Mouse (Mus musculus): ENCODE measurements around the gene Shpk. TPM values are rescaled to one million over a fixed set of nuclear protein-coding genes. Genes with fewer than 3 reads are reported as not detected.

Gene Shpk
- polyA plus RNA-seq, 1 experiment, result 1.3 TPM

DNA sequence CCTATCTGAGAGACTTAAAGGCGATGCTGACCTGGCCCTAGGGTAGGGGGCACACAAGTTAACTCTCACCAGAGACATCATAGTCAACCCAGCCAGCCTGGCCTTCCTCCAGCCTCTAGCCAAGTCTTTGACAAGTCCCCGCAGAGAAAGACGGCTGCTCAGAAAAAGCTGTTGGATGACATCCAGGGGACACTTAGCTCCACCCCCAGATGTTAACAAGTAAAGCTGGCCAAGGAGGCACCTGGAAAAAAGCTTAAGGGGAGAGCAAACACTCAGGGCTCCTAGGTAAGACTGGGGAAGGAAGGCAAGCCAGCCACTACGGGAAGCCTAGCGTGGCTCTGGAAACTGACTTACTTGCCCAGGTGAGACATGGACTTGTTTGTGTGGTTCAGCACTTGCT lies 27.1 kb upstream of the Shpk start:
- no peak for TF ChIP-seq POLR2AphosphoS2 (IDR thresholded peaks at IDR 0.05; ENCODE audit: insufficient read length, low read depth)
- TF ChIP-seq USF1 (IDR thresholded peaks at IDR 0.05; ENCODE audit: low read depth), result no peak
- no peak for TF ChIP-seq TCF12 (IDR thresholded peaks at IDR 0.05; ENCODE audit: insufficient read depth, poor library complexity, severe bottlenecking)
- no peak for TF ChIP-seq REST (IDR thresholded peaks at IDR 0.05; ENCODE audit: insufficient read depth, insufficient read length)
- TF ChIP-seq SRF (IDR thresholded peaks at IDR 0.05; ENCODE audit: control insufficient read depth, insufficient read length, low read depth), result no peak
- no peak for TF ChIP-seq POLR2A (IDR thresholded peaks at IDR 0.05; ENCODE audit: insufficient read length, low read depth)
- TF ChIP-seq E2F4 (IDR thresholded peaks at IDR 0.05; ENCODE audit: insufficient read depth), result no peak
- TF ChIP-seq MAX (IDR thresholded peaks at IDR 0.05; ENCODE audit: low read depth), result no peak
- TF ChIP-seq MYOD1 (IDR thresholded peaks at IDR 0.05; ENCODE audit: control insufficient read depth in 1 of 3, insufficient read length in 2 of 3, low read depth in 2 of 3), result no peak
- TF ChIP-seq CEBPB (IDR thresholded peaks at IDR 0.05; ENCODE audit: insufficient read depth, poor library complexity, severe bottlenecking), result no peak

DNA sequence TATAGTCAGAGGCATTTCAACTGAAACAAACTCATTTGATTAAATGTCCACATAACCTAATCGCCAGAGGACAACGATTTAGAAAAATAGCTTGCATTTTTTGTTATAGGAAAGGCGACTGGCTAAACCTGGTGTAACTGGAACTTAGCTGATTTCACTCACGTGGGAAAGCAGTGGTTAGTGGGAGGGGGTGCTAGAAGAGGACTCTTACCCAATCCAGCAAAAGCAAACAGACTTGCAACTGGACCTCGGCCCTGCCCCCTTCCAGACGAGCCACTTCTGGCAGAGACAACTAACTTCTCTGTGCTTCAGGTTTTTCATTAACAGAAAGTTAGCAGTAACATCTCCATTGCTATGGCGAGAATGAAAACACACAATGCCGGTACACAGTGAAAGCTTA lies 23.6 kb upstream of the Shpk start:
- H3ac ChIP-seq (ENCODE audit: control insufficient read depth, insufficient read length), result no peak overlapping the region
- H3K36me3 ChIP-seq (ENCODE audit: control insufficient read depth, insufficient read depth), result peaks cover 9% of the 10 kb centered on the region
- H3K4me2 ChIP-seq (ENCODE audit: low read depth), result peak overlapping the region; percentile 98
- peak overlapping the region; percentile 77 for H3K4me3 ChIP-seq
- TF ChIP-seq CEBPB (IDR thresholded peaks at IDR 0.05; ENCODE audit: insufficient read depth, poor library complexity, severe bottlenecking) (0 out of 2 replicates have a peak, but pooled peaks have one; percentile 1), MAX (IDR thresholded peaks at IDR 0.05; ENCODE audit: low read depth) (no peak)
- H3K79me2 ChIP-seq (ENCODE audit: control insufficient read depth, insufficient read depth), result peaks cover 65% of the 10 kb centered on the region
- no peaks in the 10 kb centered on the region for H3K27me3 ChIP-seq (ENCODE audit: control insufficient read depth, insufficient read depth, insufficient read length)

More for the DNA sequence above, 27.1 kb upstream of the Shpk start:
- no peak overlapping the region for H3K4me3 ChIP-seq
- H3K27me3 ChIP-seq (ENCODE audit: control insufficient read depth, insufficient read depth, insufficient read length), result no peaks in the 10 kb centered on the region
- no peak overlapping the region for H3ac ChIP-seq (ENCODE audit: control insufficient read depth, insufficient read length)
- H3K79me2 ChIP-seq (ENCODE audit: control insufficient read depth, insufficient read depth), result peaks cover 37% of the 10 kb centered on the region
- H3K36me3 ChIP-seq (ENCODE audit: control insufficient read depth, insufficient read depth), result peaks cover 9% of the 10 kb centered on the region
- H3K4me2 ChIP-seq (ENCODE audit: low read depth), result no peak overlapping the region

DNA sequence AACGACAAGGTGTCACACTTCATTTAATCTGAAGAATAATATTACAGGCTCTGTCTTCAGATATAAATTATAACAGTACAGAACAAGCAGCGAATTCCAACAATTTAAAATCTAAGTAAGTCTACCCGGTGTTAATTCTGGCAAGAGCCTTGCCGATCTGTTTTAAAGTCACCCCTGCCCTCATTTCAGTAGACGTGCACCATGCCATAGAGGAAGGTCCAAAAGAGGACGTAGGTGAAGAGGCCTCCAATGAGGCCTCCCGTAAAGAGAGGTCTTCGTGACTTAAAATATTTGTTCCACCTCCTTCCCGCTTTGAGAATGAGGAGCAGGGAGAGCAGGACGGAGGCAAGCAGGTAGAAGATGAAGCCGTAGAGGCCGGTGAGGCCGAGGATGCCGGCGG lies 23.1 kb upstream of the Shpk start:
- Histone ChIP-seq H3ac (ENCODE audit: control insufficient read depth, insufficient read length) (peak overlapping the region; percentile 92), H3K36me3 (ENCODE audit: control insufficient read depth, insufficient read depth) (peaks cover 9% of the 10 kb centered on the region), H3K27me3 (ENCODE audit: control insufficient read depth, insufficient read depth, insufficient read length) (no peaks in the 10 kb centered on the region), H3K4me3 (peak overlapping the region; percentile 77), H3K4me2 (ENCODE audit: low read depth) (peak overlapping the region; percentile 98), H3K79me2 (ENCODE audit: control insufficient read depth, insufficient read depth) (peaks cover 65% of the 10 kb centered on the region)
- no peak for TF ChIP-seq USF1 (IDR thresholded peaks at IDR 0.05; ENCODE audit: low read depth)
- no peak for TF ChIP-seq E2F4 (IDR thresholded peaks at IDR 0.05; ENCODE audit: insufficient read depth)
- no peak for TF ChIP-seq MYOG (IDR thresholded peaks at IDR 0.05; ENCODE audit: control insufficient read depth in 1 of 3, insufficient read depth in 1 of 3, insufficient read length in 2 of 3, low read depth in 2 of 3)
- no peak for TF ChIP-seq POLR2A (IDR thresholded peaks at IDR 0.05; ENCODE audit: insufficient read length, low read depth)
- TF ChIP-seq REST (IDR thresholded peaks at IDR 0.05; ENCODE audit: insufficient read depth, insufficient read length), result no peak
- no peak for TF ChIP-seq MYOD1 (IDR thresholded peaks at IDR 0.05; ENCODE audit: control insufficient read depth in 1 of 3, insufficient read length in 2 of 3, low read depth in 2 of 3)
- TF ChIP-seq CEBPB (IDR thresholded peaks at IDR 0.05; ENCODE audit: insufficient read depth, poor library complexity, severe bottlenecking), result 0 out of 2 replicates have a peak, but pooled peaks have one; percentile 0
- no peak for TF ChIP-seq TCF12 (IDR thresholded peaks at IDR 0.05; ENCODE audit: insufficient read depth, poor library complexity, severe bottlenecking)

DNA sequence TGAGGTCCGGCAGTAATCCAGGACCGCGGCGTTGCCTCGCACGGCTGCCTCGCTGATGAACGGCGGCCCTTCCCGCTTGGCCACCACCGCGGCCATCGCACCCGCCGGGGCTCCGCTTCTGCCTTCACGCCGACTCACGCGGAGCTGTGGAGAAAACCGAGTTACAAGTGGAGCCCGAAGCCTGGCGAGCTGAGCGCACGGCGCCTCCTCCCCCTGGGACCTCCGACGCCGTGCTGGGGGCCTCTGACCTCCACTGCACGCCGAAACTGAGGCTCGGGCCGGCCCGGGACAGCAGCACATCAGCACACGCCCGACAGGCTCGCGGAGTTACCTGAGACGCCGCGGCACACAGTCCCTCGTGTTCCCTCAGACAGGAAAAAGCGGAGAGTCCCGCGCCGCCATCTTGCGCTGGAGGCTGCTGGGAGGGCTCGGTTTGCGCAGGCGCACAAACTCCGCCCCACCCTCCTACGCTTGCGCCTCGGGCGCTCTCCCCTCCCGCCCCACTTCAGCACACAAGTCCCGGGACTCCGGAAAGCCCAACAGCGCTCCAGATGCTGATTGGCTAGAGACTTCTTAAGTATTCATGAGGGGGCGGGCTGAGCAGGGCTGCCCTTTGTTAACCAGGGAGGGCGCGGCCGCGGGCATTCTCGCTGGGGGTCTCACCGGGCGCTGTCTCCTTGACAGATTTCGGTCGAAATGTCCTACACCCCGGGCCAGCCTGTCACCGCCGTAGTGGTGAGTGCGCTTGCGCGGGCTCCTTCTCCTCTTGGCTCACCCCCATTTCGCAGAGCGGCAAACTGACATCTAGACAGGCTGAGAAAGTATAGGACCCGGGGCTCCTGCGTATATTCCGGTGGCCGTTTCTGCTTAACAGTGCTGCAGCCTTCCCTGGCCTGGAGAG lies 22.4 kb upstream of the Shpk start, which contains the start of the genes Emc6 and Tax1bp3:
Gene Emc6, minus strand, starts transcription at position 430 of the 901 bp plus-strand sequence.
Gene Tax1bp3, plus strand, starts transcription at position 476 of the 901 bp plus-strand sequence.
- peak within 1 kb of the TSS; percentile 77 for H3K4me3 ChIP-seq

More for the DNA sequence above, 22.4 kb upstream of the Shpk start, which contains the start of the genes Emc6 and Tax1bp3:
- Histone ChIP-seq H3K79me2 (ENCODE audit: control insufficient read depth, insufficient read depth) (peaks cover 65% of the 10 kb centered on the region), H3K4me2 (ENCODE audit: low read depth) (peak within 1 kb of the TSS; percentile 98), H3ac (ENCODE audit: control insufficient read depth, insufficient read length) (peak within 1 kb of the TSS; percentile 92), H3K36me3 (ENCODE audit: control insufficient read depth, insufficient read depth) (peaks cover 9% of the 10 kb centered on the region), H3K27me3 (ENCODE audit: control insufficient read depth, insufficient read depth, insufficient read length) (no peaks in the 10 kb centered on the region)
- no peak for TF ChIP-seq TCF12 (IDR thresholded peaks at IDR 0.05; ENCODE audit: insufficient read depth, poor library complexity, severe bottlenecking)
- peak; percentile 75 for TF ChIP-seq POLR2A (IDR thresholded peaks at IDR 0.05; ENCODE audit: insufficient read length, low read depth)
- TF ChIP-seq SRF (IDR thresholded peaks at IDR 0.05; ENCODE audit: control insufficient read depth, insufficient read length, low read depth), result peak; percentile 39
- no peak for TF ChIP-seq REST (IDR thresholded peaks at IDR 0.05; ENCODE audit: insufficient read depth, insufficient read length)
- peak; percentile 76 for TF ChIP-seq POLR2AphosphoS2 (IDR thresholded peaks at IDR 0.05; ENCODE audit: insufficient read length, low read depth)
- no peak for TF ChIP-seq E2F4 (IDR thresholded peaks at IDR 0.05; ENCODE audit: insufficient read depth)
- TF ChIP-seq MYOD1 (IDR thresholded peaks at IDR 0.05; ENCODE audit: control insufficient read depth in 1 of 3, insufficient read length in 2 of 3, low read depth in 2 of 3), result no peak
- no peak for TF ChIP-seq MAX (IDR thresholded peaks at IDR 0.05; ENCODE audit: low read depth)
- TF ChIP-seq CEBPB (IDR thresholded peaks at IDR 0.05; ENCODE audit: insufficient read depth, poor library complexity, severe bottlenecking), result no peak
- peak in 1 of 3 experiments; percentile 7 for TF ChIP-seq MYOG (IDR thresholded peaks at IDR 0.05; ENCODE audit: control insufficient read depth in 1 of 3, insufficient read depth in 1 of 3, insufficient read length in 2 of 3, low read depth in 2 of 3)
- TF ChIP-seq TCF3 (IDR thresholded peaks at IDR 0.05; ENCODE audit: insufficient read length, low read depth), result no peak
- no peak for TF ChIP-seq USF1 (IDR thresholded peaks at IDR 0.05; ENCODE audit: low read depth)
